Mouse (Mus musculus): ENCODE measurements at regions not wholly inside any gene's neighbourhood (a gene's known extent, or its start where the extent isn't known, plus 50 kb on each side); places are given as distances from the start of the nearest gene placed in this dataset.

GRCm38 (mm10) chr3:61309197-61309596 lies 52.2 kb upstream of the Rap2b start:
- Histone ChIP-seq H3K79me2 (ENCODE audit: control insufficient read depth, insufficient read depth, low read length, poor library complexity) (no peaks in the 10 kb centered on the region), H3K27me3 (ENCODE audit: control insufficient read depth in 1 of 2, insufficient read depth in 2 of 2, low read length in 2 of 2) (peaks cover 0 to 1% of the 10 kb centered on the region in 2 experiments; a peak in 2 of 4 replicates), H3K27ac (ENCODE audit: control insufficient read depth, low read depth, low read length) (no peak overlapping the region), H3K9me3 (replicated peaks; ENCODE audit: insufficient read depth, low read length) (no peaks in the 10 kb centered on the region), H3K4me3 (ENCODE audit: control insufficient read depth in 1 of 2, insufficient read depth in 1 of 2, low read depth in 2 of 2, low read length in 2 of 2) (no peak overlapping the region), H3K36me3 (ENCODE audit: control insufficient read depth in 1 of 2, insufficient read depth in 2 of 2, low read length in 2 of 2) (no peaks in the 10 kb centered on the region), H3K4me1 (ENCODE audit: control insufficient read depth in 1 of 2, insufficient read depth in 2 of 2, low read length in 2 of 2) (no peaks in the 10 kb centered on the region), H3K9ac (ENCODE audit: control insufficient read depth, low read depth, low read length, poor library complexity, severe bottlenecking) (no peak overlapping the region)
- no peak for TF ChIP-seq BHLHE40 (IDR thresholded peaks at IDR 0.05; ENCODE audit: borderline replicate concordance, low read depth, low read length)
- TF ChIP-seq GATA1 (IDR thresholded peaks at IDR 0.05; ENCODE audit: low read depth, low read length) = no peak
- no peak for TF ChIP-seq POLR2A (IDR thresholded peaks at IDR 0.05; ENCODE audit: control insufficient read depth in 1 of 2, insufficient read depth in 1 of 2, low read depth in 1 of 2, low read length in 2 of 2, poor library complexity in 1 of 2)
- TF ChIP-seq ZC3H11A (IDR thresholded peaks at IDR 0.05; ENCODE audit: low read depth, low read length) = no peak
- TF ChIP-seq TCF12 (IDR thresholded peaks at IDR 0.05; ENCODE audit: low read depth, low read length) = no peak
- TF ChIP-seq SMC3 (IDR thresholded peaks at IDR 0.05; ENCODE audit: low read depth, low read length) = no peak
- no peak for TF ChIP-seq ZMIZ1 (IDR thresholded peaks at IDR 0.05; ENCODE audit: low read depth, low read length)
- TF ChIP-seq ELF1 (IDR thresholded peaks at IDR 0.05; ENCODE audit: low read depth, low read length) = no peak
- no peak for TF ChIP-seq E2F4 (IDR thresholded peaks at IDR 0.05; ENCODE audit: borderline replicate concordance, low read depth, low read length)
- TF ChIP-seq MYB (IDR thresholded peaks at IDR 0.05; ENCODE audit: low read depth, low read length) = no peak
- TF ChIP-seq MAFK (IDR thresholded peaks at IDR 0.05; ENCODE audit: borderline replicate concordance, low read depth, low read length) = no peak
- no peak for TF ChIP-seq MAX (IDR thresholded peaks at IDR 0.05; ENCODE audit: low read length)
- TF ChIP-seq TAL1 (IDR thresholded peaks at IDR 0.05; ENCODE audit: low read length) = no peak
- no peak for TF ChIP-seq MEF2A (IDR thresholded peaks at IDR 0.05; ENCODE audit: extremely low read depth, insufficient replicate concordance, low read depth, low read length, poor library complexity, severe bottlenecking)
- TF ChIP-seq MXI1 (IDR thresholded peaks at IDR 0.05; ENCODE audit: low read depth, low read length) = no peak
- no peak for TF ChIP-seq ZKSCAN1 (IDR thresholded peaks at IDR 0.05; ENCODE audit: low read depth, low read length)
- TF ChIP-seq KAT2A (conservative IDR thresholded peaks at IDR 0.05; ENCODE audit: low read depth, low read length) = no peak
- no peak for TF ChIP-seq RCOR1 (IDR thresholded peaks at IDR 0.05; ENCODE audit: low read depth, low read length)
- TF ChIP-seq RAD21 (IDR thresholded peaks at IDR 0.05; ENCODE audit: low read depth, low read length) = no peak
- TF ChIP-seq POLR2AphosphoS5 (IDR thresholded peaks at IDR 0.05; ENCODE audit: borderline replicate concordance, low read depth, low read length) = no peak
- no peak for DNase-seq (ENCODE audit: low read depth, low spot score)

Measured in MEL (cell line).